Mouse (Mus musculus) natural killer cell, adult 2 months (primary cell): ENCODE results near the gene Lman1l.
A peak's percentile ranks its signal among the peaks of the same experiment; 100 is the strongest.

Source experiments
- DNase-seq, 2 experiments: peaks; one replicate each; pipeline ENCODE4 v3.0.0; 2022; ENCODE audit warnings: low spot score in 2 of 2

Gene Lman1l

GRCm38 (mm10) chr9:57577144-57577849, 43.3 kb downstream of the Lman1l start:
- peak in 1 of 2 experiments; percentile 11 for DNase-seq

GRCm38 (mm10) chr9:57575577-57575976, 45.0 kb downstream of the Lman1l start:
- no peak for DNase-seq

- DNase-seq, result no peak
Measured at GRCm38 (mm10) chr9:57574397-57574796, 46.2 kb downstream of the Lman1l start.

GRCm38 (mm10) chr9:57568500-57568899, 52.1 kb downstream of the Lman1l start:
- DNase-seq, result no peak

GRCm38 (mm10) chr9:57566846-57567245, 53.7 kb downstream of the Lman1l start:
- no peak for DNase-seq

DNA sequence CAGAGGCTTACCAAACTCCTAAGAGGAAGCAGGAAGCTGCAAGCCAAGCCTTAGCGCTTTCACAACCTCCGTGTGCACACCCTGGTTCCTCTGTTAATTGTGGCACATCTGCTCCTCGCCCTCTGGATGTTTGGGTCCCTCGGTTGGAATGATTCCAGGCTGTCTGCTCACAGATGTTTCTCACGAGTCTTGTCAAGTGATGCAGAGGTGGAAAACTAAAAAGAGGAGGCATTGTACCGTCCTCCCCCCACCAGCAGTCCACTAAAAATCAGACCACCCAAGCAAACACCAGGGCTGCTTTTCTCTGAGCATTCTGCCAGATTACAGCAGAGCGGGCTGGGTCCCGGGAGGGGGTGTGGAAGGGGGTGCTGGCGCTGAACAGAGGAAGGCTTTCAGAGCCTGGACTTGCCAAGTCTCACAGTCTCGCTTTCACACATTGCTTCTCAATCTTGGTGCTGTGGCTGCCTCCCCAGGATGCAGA, 54.8 kb downstream of the Lman1l start:
- DNase-seq, result no peak

GRCm38 (mm10) chr9:57564609-57565008, 56.0 kb downstream of the Lman1l start:
- DNase-seq, result no peak

DNA sequence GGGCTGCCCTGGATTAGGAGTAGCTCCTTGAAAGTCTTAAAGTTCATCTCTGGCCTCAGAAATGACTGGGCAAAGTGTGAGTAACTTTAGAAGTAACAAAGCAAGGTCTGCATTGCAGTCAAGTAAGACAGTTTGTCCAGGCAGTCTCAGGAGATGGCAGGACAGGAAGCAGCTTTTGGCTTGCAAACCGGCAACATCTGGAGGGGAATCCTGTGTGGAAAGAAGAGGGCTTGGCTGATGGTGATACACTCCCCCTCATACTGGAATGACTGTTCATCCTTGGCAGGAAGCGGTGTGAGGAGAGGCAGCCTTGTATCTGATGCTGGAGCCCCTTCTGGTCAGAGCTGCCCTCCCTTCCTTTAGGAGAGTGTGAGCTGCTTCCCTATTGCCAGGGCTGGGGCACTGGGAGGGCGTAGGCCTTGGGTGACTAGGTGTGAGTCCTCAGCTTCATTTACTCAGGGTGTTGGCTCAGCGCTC, 57.6 kb downstream of the Lman1l start:
- DNase-seq, result no peak

- peak in 1 of 2 experiments; percentile 50 for DNase-seq
Measured at GRCm38 (mm10) chr9:57561711-57562099, 58.9 kb downstream of the Lman1l start.

GRCm38 (mm10) chr9:57560861-57561710, 59.5 kb downstream of the Lman1l start, which contains the start of gene Scamp2:
TSS of gene Scamp2 (plus strand) at chr9:57560943.
- peak; percentile 93 to 95 for DNase-seq

GRCm38 (mm10) chr9:57560263-57560662, 60.3 kb downstream of the Lman1l start:
- DNase-seq, result no peak

DNA sequence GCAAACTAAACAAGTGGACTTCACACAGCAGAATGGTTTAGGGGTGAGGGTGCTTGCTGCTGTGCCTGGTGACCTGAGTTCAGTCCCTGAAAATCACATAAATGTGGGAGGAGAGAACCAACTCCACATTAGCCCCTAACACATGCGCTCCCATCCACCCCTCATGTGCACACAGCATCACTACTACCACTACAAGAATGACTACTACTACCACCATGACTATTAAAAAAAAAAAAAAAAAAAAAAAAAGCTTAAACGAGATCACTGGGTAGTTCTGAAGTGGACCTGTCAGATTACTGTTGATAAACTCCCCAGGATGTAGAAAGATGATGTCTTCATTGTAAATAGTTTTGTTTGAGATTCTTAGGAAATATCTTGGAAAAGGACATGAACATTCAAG, 61.0 kb downstream of the Lman1l start:
- DNase-seq, result no peak

DNA sequence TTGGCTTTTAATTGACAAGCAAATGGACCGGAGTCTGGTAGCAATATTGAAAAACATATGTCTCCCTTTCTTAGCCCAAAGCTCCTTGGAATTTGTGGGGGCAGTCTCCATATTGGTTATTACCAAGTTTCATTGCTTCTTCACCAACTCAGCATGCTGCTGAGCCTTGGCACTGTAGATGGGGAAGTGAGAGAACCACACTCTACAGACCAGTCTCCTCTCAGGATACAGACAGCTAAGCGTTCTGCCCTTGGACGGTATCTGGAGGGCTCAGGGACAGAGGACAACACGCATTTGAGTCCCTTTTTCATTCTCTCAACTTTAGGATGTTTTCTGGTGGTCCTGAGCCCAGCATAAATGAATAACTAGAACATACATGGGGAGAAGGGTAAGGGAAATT, 61.9 kb downstream of the Lman1l start:
- DNase-seq, result no peak

DNA sequence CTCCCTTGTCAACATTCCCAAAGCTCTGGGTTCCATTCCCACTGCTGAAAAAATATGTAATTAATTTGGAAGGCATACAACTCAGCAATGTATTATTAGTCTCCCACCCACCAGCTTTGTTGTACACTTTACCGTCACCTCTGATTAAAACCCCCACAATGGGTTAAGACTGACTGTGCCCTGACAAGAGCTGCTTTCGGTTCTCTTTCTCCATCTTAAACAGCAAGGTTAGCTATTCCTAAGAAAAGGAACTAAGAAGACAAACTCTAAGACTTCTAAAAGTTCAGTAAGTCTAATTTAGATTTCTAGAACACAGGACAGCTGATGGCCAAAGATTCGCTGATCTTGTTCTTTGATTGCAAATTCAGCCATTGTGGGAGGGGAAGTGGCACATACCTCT, 63.4 kb downstream of the Lman1l start:
- DNase-seq, result no peak
